Mouse (Mus musculus) right cerebral cortex, postnatal 36 days (tissue): ENCODE results near the gene Gpx6.
A peak's percentile ranks its signal among the peaks of the same experiment; 100 is the strongest.

Source experiments
- DNase-seq, 2 experiments: peaks; one replicate each; pipeline ENCODE4 v3.0.0; 2022; ENCODE audit warnings: low spot score in 2 of 2, mixed read lengths in 1 of 2

The Gpx6 gene

DNA sequence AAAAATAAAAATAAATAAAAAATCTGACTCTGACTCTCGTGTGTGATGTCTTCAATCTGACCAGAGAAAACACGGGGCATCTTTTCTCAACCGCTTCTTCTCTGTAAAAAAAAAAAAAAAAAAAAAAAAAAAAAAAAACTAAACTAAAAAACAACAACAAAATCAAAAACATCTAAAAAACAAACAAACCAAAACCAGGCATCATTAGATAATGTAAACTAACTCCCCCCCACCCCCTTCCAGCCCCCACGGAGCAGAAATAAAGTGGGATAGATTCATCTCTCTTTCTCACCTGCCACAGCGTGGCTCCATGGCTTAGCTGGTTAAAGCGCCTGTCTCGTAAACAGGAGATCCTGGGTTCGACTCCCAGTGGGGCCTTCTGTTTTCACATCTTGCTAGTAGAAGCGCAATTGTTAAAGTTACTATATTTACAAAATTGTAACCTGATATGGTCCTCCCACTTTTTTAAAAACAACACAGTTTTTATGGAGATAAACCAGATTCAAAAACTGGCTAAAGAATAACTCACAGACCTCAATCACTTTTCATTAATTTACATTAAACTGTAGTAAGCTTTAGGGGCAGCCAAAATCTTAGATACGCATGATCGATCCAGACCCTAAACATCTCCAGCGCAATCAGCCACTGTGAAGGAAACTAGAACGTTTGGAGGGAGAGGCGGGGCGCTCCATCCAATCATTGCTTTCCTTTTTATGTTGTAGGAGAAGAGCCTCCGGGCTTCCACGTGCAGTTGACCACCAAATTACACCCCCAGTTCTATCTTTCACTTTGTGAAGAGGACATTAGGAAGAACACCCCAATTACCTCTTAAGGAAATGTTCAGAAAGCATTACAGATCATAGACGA is 10.8 kb downstream of the Gpx6 start:
- DNase-seq, result peak; percentile 36 to 45

DNA sequence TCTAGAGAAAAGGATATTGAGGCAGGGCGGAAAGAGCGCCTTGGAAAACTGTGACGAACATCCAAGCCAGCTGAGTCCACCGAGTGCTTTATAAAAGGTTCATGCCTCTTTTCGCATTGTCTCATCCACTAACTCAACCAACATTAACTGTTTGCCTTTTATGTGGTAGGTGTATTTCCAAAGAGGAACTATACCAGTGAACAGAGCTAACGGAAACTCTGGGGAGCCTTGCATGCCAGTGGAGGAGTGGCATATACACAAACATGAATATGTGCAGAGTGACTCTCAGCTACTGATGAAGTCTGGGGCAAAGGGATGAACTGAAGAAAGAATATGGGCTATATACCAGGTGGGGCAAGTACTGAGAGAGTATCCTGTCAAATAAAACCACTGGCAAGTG is 11.5 kb downstream of the Gpx6 start:
- no peak for DNase-seq

DNA sequence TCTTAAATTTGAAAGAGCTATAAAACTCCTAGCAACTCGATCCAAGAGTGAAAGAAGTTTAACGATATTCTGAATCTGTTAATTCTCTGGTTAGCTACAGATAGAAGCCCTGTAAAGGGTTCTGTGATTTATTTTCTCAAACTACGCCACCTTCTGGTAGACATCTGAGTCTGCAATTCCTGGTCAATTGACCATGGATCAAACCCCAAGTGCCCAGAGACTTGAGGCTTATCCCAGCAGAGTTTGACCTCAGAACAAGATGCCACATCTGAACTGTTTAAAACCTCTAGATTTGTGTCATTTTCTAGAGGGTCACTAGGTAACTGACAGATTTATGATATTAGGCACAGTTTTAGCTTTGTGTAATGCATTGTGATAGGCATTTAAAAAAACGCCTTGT is 14.3 kb downstream of the Gpx6 start:
- DNase-seq, result no peak

DNA sequence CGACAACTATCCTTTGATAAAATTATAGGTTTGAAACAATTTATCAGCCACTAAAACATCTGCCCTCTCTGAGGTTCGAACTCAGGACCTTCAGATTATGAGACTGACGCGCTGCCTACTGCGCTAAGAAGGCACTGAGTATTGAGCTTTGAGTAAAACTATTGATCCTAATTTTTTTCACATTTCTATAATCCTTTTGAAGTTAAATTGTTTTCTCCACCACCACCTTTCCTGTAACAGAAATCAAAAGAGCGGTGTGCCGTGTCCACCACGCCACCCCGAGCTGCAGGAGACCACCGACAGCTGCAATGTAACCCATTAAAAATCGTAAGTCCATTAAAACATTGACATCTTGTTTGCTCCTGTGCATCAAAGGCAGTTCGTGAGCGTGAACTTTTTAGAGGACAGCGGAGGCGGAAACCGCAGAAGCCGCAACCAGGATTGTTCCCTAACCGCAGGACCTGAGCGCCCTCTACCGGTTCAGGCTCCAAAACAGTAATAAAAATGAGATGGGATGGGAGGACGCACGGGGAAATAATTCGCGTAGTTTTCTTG is 14.8 kb downstream of the Gpx6 start:
- DNase-seq, result peak; percentile 49 to 59

DNA sequence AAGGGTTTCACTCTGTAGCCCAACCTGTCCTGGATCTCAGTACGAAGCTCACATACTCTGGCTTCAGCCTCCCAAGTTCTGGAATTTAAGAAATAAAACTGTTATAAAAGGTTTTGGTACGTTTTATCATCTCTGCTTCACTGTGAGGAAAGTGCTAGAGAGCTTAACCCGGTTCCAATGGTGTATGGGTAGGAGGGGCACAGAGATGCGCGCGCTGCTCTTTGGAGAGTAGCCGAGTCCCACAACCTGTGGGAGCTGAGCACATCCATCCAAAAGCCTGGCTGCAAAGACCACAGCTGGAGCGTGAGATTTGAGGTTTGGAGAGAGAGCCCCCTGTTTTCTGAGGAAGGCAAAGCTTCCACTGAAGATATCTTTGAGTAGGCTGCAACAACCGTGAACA is 15.5 kb downstream of the Gpx6 start:
- no peak for DNase-seq

DNA sequence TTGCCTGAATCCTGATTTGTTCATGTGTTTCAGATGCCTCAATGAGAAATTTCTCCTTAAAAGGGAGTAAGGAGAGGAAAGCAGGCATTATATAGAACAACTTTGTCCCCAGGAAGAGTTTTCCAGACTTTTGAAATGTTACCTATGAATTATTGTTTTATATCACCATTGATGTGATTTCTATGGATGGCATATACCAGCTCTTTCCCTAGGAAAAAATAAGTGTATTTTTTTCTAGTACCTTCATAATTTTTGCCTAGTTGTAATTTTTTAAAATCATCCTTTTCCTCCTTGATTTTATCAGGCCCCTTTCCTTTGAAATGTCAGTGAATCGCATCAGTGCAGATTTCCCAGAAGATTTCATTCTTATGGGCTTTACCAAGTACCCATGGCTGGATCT is 34.7 kb downstream of the Gpx6 start, which contains the start of gene Olfr1367:
Gene Olfr1367, plus strand, starts transcription at position 301 of the 400 bp plus-strand sequence.
- no peak for DNase-seq

DNA sequence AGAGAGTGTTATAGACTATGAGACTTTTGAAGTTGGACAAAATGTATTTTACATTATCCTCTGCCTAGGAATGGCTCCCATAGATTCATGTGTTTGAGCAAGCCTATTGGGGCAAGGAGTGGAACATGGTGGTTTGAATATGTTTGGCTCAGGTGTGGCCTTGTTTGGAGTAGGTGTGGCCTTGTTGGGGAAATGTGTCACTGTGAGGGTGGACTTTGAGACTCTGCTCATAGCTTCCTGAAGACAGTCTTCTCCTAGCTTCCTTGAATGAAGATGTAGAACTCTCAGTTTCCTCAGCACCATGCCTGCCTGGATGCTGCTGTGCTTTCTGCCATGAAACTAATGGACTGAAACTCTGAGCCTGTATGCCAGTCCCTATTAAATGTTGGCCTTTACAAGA is 38.7 kb downstream of the Gpx6 start:
- DNase-seq, result no peak

DNA sequence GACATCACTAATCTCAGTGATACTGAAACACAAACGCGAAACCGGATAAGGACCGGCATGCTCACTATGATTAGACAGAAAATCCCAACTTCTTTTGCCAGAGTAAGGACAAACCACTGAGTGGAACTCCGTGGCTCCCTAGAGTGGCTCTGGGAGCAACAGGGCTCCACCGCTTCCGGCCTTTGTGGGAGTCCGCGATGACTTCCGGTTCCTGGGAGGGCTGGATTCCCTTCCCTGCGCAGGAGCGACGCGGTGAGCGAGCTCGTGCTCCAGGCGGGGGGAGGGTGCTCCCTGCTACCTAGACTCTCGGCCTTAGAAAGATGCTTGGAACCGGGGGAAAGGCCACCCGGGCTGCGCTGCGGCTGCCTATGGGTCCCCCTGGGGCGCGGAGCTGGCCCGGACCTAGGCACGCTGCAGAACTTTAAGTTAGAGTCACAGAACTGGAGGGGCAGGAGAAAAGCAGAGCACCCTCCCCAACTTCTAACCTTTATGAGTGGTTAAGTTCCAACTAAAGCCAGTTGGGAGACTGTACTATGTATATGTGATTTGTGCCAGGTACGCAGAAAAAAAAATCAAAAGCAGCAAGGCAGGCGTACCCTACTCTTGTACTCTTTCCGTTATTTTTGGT is 50.8 kb downstream of the Gpx6 start, which contains the start of gene Zscan12:
Gene Zscan12, plus strand, starts transcription at position 200 of the 628 bp plus-strand sequence.
- DNase-seq, result peak; percentile 84 to 92

DNA sequence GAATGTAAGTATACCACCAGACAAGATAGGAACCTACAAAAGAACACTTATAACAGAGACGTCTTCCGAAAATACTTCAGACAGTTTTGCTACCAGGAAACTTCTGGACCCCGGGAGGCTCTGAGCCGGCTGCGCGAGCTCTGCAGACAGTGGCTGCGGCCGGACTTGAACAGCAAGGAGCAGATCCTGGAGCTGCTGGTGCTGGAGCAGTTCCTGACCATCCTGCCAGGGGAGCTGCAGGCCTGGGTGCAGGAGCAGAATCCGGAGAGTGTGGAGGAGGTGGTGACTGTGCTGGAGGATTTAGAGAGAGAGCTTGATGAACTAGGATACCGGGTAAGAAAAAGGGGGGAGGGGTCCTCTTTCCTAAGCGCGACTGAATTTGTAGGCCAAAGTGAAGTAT is 51.8 kb downstream of the Gpx6 start:
- DNase-seq, result no peak

DNA sequence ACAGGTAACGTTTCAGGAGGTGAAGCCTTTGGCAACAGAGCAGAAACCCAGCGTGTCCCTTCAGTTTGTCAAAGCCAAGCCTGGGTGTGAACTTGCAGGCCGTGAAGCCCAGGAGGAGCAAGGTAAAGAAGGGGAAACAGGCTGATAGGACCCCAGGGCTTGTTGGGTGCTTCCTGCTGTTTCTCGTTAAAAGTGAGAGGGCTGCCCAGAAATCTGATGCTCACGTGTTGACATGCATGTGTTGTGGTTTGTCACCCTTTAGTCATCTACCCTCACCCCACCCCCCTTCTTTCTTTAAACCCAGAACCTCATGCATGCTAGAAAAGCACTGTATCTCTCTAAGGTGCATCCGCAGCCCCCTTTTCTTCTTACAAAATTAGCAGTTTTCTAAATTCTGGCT is 54.7 kb downstream of the Gpx6 start:
- no peak for DNase-seq
